Mouse (Mus musculus) CD4-positive, CD25-positive, alpha-beta regulatory T cell, adult 4 months (primary cell): ENCODE data around the gene Tnfsf10. TPM values are rescaled to one million over a fixed set of nuclear protein-coding genes. Genes with fewer than 3 reads are reported as not detected.
"Not testable (repeated sequence)": the region's sequence is repeated elsewhere in the genome, so short reads cannot be mapped to it uniquely, and the experiment has no call there.

ENCODE experiments used
- ATAC-seq: one replicate; pipeline ENCODE4 v1.8.0; 2017
- polyA plus RNA-seq, 2 experiments: library from polyadenylated mRNA; unstranded; fragments of 100-300 nt; shearing (Covaris generic); gene quantifications; one replicate each; pipeline ENCODE4 v1.2.1; 2017

Gene Tnfsf10
- 10 to 100 TPM; 18.8 to 20.0 TPM for polyA plus RNA-seq

GRCm38 (mm10) chr3:27316559-27317287 lies at the start of gene Tnfsf10:
Gene Tnfsf10, plus strand, starts transcription at chr3:27317028.
- peak; percentile 91 for ATAC-seq

DNA sequence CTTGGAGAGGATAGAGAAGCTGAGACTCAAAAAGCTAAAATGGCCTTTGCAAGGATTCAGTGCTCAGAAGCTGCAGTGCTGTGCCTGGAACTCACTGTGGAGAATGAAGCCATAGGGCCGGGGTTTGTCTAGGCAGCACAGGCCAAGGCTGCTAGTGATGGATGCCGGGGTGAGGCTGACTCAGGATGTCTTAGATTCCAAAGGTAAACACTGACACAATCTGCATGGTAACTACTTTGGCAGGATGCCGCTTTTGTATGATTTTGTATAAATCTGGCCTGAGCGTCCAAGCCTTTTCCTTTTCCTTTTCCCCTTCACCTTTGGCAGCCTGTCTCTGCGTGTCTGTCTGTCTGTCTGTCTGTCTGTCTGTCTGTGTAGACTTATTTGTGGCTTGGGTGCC lies 49.5 kb upstream of the Tnfsf10 start:
- ATAC-seq = no peak

GRCm38 (mm10) chr3:27267887-27268286 lies 48.9 kb upstream of the Tnfsf10 start:
- no peak for ATAC-seq

DNA sequence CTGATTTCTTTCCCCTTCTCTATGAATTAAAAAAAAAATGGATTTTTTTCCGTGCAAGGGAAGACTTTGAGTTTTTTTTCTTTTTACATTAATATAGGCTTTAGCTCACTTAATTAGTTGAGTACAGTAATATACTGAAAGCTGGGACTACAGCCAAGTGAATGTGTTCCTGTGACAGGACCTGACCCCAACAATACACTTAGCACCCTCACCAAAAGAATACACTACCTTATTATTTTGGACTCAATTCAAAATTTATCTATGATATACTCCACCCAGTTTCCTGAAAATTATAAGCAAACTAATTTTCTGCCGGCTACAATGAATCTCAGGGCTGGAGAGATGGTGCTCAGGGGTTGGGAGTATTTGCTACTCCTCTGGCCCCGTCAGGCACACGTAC lies 47.7 kb upstream of the Tnfsf10 start:
- ATAC-seq = no peak

- peak; percentile 89 for ATAC-seq
Observed at GRCm38 (mm10) chr3:27270160-27270962, 46.5 kb upstream of the Tnfsf10 start.

DNA sequence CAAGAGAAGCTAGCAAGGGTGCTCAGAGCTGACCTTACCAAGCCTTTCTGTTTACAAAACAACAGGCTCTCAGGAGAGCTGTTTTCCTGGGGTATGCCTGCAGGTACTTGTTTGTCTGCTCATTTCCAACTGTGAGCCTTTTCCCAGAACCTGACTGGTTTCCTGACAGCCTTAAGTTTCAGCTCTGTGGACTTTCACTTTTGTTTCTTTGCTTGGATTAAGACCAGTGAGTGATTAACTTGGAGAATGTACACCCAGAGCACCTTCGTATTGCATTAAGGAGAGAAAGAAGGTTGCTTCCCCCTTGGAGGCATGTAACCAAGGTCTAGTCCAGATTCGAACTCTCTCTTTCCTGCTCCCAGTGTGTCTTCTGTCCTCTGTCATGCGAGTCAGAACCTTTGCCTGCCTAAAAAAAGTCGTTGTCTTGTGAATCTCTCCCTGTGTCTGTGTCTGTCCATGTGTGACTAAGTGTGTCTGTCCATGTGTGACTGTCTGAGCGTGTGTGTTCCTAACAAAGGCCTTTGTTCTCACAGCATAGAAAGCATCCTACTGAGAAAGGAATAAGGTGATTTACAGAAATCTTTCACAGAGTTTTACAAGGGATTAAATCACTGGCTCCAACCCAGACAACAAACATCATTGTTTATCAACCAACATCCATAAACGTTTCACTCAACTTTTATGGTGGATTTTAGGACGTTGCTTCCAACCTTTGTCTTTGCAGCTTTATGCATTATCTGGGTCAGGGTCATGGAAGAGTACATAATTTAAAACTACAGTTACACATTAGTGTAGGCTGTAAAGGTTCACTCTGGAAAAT lies 43.7 kb upstream of the Tnfsf10 start:
- ATAC-seq = no peak

DNA sequence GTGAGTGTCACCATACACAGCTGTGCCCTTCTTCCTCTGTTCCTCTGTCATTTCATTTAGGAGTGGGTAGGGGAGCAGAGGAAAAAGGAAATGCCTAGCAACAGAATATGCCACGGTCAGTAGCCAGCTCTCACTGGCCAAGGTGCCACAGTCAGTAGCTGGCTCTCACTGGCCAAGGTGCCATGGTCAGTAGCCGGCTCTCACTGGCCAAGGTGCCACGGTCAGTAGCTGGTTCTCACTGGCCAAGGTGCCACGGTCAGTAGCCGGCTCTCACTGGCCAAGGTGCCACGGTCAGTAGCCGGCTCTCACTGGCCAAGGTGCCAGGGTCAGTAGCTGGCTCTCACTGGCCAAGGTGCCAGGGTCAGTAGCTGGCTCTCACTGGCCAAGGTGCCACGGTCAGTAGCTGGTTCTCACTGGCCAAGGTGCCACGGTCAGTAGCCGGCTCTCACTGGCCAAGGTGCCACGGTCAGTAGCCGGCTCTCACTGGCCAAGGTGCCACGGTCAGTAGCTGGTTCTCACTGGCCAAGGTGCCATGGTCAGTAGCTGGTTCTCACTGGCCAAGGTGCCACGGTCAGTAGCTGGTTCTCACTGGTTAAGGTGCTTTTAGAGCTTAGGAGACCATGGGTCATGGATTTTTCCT lies 37.4 kb upstream of the Tnfsf10 start:
- ATAC-seq = not testable (repeated sequence)

GRCm38 (mm10) chr3:27280280-27280749 lies 36.5 kb upstream of the Tnfsf10 start:
- ATAC-seq = peak; percentile 47

GRCm38 (mm10) chr3:27283071-27283713 lies 33.6 kb upstream of the Tnfsf10 start:
- ATAC-seq = no peak

GRCm38 (mm10) chr3:27283796-27284195 lies 33.0 kb upstream of the Tnfsf10 start:
- no peak for ATAC-seq

- no peak for ATAC-seq
Observed at GRCm38 (mm10) chr3:27284227-27284626, 32.6 kb upstream of the Tnfsf10 start.

GRCm38 (mm10) chr3:27285072-27285471 lies 31.8 kb upstream of the Tnfsf10 start:
- ATAC-seq = peak; percentile 68

- ATAC-seq = no peak
Observed at GRCm38 (mm10) chr3:27288301-27288700, 28.5 kb upstream of the Tnfsf10 start.

- no peak for ATAC-seq
Observed at GRCm38 (mm10) chr3:27288909-27289308, 27.9 kb upstream of the Tnfsf10 start.

DNA sequence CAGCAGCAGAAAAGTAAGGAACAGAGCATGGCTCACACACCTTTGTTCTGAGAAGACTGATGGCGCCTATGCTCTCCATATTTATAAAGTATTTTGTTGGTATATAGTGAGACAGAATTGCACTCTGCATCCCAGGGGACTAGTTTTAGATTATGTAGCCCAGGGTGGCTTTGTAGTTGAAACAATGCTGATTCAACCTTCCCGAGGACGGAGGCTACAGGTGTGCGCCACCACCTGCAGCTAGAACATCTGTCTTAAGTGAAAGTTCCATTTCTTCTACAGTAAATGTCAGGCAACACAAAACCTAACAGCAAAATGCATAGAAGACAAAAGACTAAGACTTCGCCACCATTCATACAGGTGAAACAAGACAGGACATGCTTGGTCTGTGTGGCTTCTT lies 26.5 kb upstream of the Tnfsf10 start:
- ATAC-seq = no peak

DNA sequence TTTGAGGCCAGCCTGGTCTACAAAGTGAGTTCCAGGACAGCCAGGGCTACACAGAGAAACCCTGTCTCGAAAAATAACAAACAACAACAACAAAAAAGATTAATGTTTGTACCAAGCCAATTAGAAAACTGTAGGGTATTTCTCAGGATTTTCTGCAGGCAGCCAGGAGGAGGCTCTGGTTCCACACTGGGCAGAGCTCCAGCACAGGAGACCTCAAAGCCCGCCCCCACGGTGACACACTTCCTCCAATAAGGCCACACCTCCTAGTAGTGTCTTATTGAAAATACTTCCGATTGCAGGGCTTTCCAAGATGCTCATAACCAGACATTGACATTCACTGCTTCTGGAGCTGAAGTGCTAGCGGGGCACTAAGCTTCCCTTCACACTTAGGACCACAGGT lies 25.9 kb upstream of the Tnfsf10 start:
- peak; percentile 85 for ATAC-seq

DNA sequence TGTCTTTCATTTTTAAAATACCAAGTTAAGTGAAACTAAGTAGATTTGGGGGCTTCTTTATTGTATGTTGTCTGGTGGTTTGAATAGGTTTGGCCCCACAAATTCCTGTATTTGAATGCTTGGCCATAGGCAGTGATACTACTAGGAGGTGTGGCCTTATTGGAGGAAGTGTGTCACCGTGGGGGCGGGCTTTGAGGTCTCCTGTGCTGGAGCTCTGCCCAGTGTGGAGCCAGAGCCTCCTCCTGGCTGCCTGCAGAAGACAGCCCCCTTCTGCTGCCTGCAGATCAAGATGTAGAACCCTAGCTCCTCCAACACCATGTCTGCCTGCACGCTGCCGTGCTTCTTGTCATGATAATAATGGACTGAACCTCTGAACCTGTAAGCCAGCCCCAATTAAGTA lies 25.4 kb upstream of the Tnfsf10 start:
- ATAC-seq = peak; percentile 79

GRCm38 (mm10) chr3:27293645-27294385 lies 23.0 kb upstream of the Tnfsf10 start:
- no peak for ATAC-seq

DNA sequence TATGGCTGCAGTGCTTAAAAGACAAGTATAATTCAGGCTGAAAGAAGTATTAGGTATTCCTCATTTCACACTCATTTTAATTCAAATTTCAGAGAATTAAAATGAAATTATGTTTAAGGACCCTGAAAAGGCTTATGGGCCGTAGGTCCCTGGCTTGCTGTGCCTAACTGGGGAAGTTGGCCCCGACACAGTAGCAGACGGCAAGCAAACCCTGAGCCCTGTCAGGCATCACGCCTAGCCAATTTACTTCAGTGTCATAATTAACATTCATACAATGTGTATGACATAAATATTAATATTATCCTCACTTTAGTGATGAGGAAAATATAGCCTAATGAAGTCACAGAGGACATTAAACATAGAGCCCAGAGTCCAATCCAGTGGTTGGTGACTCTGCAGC lies 16.4 kb upstream of the Tnfsf10 start:
- no peak for ATAC-seq

GRCm38 (mm10) chr3:27302339-27303022 lies 14.3 kb upstream of the Tnfsf10 start:
- no peak for ATAC-seq

DNA sequence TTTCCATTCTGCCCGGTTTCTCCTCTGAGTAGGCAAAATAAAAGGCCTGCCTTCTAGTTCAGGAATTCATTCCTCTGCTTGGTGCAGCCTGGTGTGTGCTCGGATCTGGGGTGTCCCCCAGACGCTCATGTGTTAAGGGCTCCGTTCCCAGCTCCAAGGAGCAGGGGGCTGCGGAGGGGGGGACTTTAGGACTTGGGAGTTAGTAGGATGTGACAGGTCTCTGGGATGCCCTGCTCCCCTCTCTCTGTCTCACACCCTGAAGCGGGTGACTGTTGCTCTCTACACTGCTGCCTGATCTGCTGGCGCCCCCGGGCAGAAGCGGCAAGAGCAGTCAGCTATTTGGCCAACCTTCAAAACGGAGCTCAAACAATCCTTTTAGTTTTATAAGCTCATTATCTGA lies 10.0 kb upstream of the Tnfsf10 start:
- ATAC-seq = no peak
